Mouse (Mus musculus): ENCODE data around the gene Zbtb26. TPM values are rescaled to one million over a fixed set of nuclear protein-coding genes. Genes with fewer than 3 reads are reported as not detected.

The Zbtb26 gene
- polyA plus RNA-seq, 1 experiment from 2014 or later = 6.8 TPM

DNA sequence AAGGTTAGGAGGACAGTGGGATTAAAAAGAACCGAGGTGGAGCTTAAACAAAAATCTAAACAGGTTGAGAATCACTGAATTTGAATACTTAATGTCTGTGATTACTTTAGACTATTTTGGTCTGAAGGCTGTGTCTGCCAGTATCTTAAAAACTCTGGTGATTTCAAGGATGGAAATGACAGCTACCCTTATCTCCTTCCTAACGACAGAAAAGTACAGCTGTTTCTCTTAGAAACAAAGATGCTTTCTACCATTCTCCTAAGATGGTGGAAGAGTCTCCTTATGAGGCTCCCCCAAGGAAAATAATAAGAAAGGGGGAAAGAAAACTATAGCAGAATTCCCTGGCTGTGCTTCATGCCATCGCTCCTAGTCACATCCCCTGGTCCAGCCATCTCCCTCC lies 21.0 kb downstream of the Zbtb26 start:
- no peak for ATAC-seq (replicated peaks; ENCODE audit: insufficient number of reproducible peaks, low FRiP score, low TSS enrichment)
- Histone ChIP-seq H3K4me2 (peak overlapping the region; percentile 72), H3K27ac (ENCODE audit: low read depth, low read length) (peak overlapping the region; percentile 97)

DNA sequence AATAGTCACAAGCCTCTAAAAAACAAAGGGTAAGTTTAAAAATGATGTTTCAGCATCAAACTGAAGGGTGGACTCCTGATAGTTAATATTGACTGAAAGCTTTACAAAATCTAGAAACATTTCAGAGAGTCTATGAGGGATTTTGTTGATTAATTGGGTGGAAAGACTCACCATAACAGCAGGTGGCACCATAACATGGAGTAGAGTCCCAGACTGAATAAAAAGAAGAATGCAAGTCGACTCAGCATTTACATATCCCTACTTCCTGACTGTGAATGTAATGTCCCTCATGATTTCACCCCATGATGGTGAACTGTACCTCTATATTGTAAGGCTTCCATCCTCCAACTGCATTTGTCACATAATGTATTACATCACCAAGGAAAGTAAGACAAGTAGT lies 47.4 kb downstream of the Zbtb26 start:
- ATAC-seq (replicated peaks; ENCODE audit: insufficient number of reproducible peaks, low FRiP score, low TSS enrichment) = no peak
- no peak overlapping the region for H3K9ac ChIP-seq (ENCODE audit: low read depth, low read length)
- no peak overlapping the region for H3K4me2 ChIP-seq
- no peak overlapping the region for H3K27ac ChIP-seq (ENCODE audit: low read depth, low read length)
- no peaks in the 10 kb centered on the region for H3K9me3 ChIP-seq (replicated peaks; ENCODE audit: control insufficient read depth, low read length)
- no peaks in the 10 kb centered on the region for H3K4me1 ChIP-seq (ENCODE audit: control insufficient read depth, insufficient read depth, low read length)
- H3K27me3 ChIP-seq (ENCODE audit: control insufficient read depth, insufficient read depth, low read length) = no peaks in the 10 kb centered on the region
- H3K36me3 ChIP-seq (ENCODE audit: control insufficient read depth, insufficient read depth, low read length) = peaks cover 12% of the 10 kb centered on the region
- WGBS (ENCODE audit: insufficient replicate concordance) = 79% methylated on average over 1 of the region's 1 CpGs
- H3K4me3 ChIP-seq (ENCODE audit: low read depth, low read length) = no peak overlapping the region

More for the DNA sequence above, 21.0 kb downstream of the Zbtb26 start:
- Histone ChIP-seq H3K27me3 (ENCODE audit: control insufficient read depth, insufficient read depth, low read length) (no peaks in the 10 kb centered on the region), H3K36me3 (ENCODE audit: control insufficient read depth, insufficient read depth, low read length) (no peaks in the 10 kb centered on the region), H3K9me3 (replicated peaks; ENCODE audit: control insufficient read depth, low read length) (no peaks in the 10 kb centered on the region), H3K4me3 (ENCODE audit: low read depth, low read length) (peak overlapping the region; percentile 78), H3K4me1 (ENCODE audit: control insufficient read depth, insufficient read depth, low read length) (0 out of 2 replicates have a peak, but pooled peaks cover 6% of the 10 kb centered on the region), H3K9ac (ENCODE audit: low read depth, low read length) (peak overlapping the region; percentile 97)
- 9% methylated on average over 3 of the region's 3 CpGs for WGBS (ENCODE audit: insufficient replicate concordance)

DNA sequence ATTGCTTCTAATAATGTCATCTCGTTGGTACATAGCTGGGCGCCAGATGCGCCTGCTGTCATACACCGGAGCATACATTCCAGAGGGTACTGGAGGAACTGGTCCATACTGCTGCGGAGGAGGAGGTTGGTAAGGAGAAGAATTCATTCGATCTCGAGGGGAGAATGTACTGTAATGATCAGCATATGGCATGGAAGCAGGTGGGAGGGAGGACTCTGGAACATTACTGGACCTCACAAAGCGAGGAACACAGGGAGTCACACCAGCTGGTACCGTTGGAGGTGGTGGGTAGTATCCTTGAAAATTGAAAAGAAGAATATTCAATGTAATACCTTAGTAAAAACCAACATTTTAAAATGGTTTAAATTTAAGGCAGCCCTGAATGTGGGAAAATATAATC lies 60.0 kb downstream of the Zbtb26 start:
- ATAC-seq (replicated peaks; ENCODE audit: insufficient number of reproducible peaks, low FRiP score, low TSS enrichment) = no peak
- Histone ChIP-seq H3K27me3 (ENCODE audit: control insufficient read depth, insufficient read depth, low read length) (no peaks in the 10 kb centered on the region), H3K36me3 (ENCODE audit: control insufficient read depth, insufficient read depth, low read length) (peaks cover 6% of the 10 kb centered on the region; the same call in 1 of the 2 replicates), H3K4me3 (ENCODE audit: low read depth, low read length) (no peak overlapping the region), H3K27ac (ENCODE audit: low read depth, low read length) (no peak overlapping the region), H3K4me1 (ENCODE audit: control insufficient read depth, insufficient read depth, low read length) (no peaks in the 10 kb centered on the region), H3K4me2 (no peak overlapping the region), H3K9ac (ENCODE audit: low read depth, low read length) (no peak overlapping the region), H3K9me3 (replicated peaks; ENCODE audit: control insufficient read depth, low read length) (no peaks in the 10 kb centered on the region)
- 94% methylated on average over 9 of the region's 9 CpGs for WGBS (ENCODE audit: insufficient replicate concordance)

Other genes starting within 250 kb of the Zbtb26 start
- not detected in 2 replicates for gene Olfr366, start 231.6 kb downstream of the Zbtb26 start, polyA plus RNA-seq (2014; fragmentation: Nextera tagmentation; extraction: Ambion mirVana)
- not detected in 2 replicates for gene Olfr368, start 116.6 kb downstream of the Zbtb26 start, polyA plus RNA-seq (2014; fragmentation: Nextera tagmentation; extraction: Ambion mirVana)
- 35.8 and 37.6 TPM in 2 replicates for gene Pdcl, start 83.8 kb downstream of the Zbtb26 start, polyA plus RNA-seq (2014; fragmentation: Nextera tagmentation; extraction: Ambion mirVana)
- gene Rc3h2, start 20.2 kb downstream of the Zbtb26 start, polyA plus RNA-seq (2014; fragmentation: Nextera tagmentation; extraction: Ambion mirVana) = 12.7 and 14.9 TPM in 2 replicates
- 2.8 and 3.8 TPM in 2 replicates for gene Zbtb6, start within 50 bp of the Zbtb26 start, polyA plus RNA-seq (2014; fragmentation: Nextera tagmentation; extraction: Ambion mirVana)
- 26.8 and 52.3 TPM in 2 replicates for gene Rabgap1, start 144 bp upstream of the Zbtb26 start, polyA plus RNA-seq (2014; fragmentation: Nextera tagmentation; extraction: Ambion mirVana)
- 0.31 and 1.0 TPM in 2 replicates for gene Gpr21, start 73.2 kb upstream of the Zbtb26 start, polyA plus RNA-seq (2014; fragmentation: Nextera tagmentation; extraction: Ambion mirVana)

All from heart, embryonic 11.5 days (tissue).